Mouse (Mus musculus) layer of hippocampus, postnatal 36 days (tissue): ENCODE data around the gene Ctnnd1. TPM values are rescaled to one million over a fixed set of nuclear protein-coding genes. Genes with fewer than 3 reads are reported as not detected.
"Not testable (repeated sequence)": the region's sequence is repeated elsewhere in the genome, so short reads cannot be mapped to it uniquely, and the experiment has no call there.

ENCODE experiments used
- DNase-seq, 2 experiments: peaks; one replicate each; pipeline ENCODE4 v3.0.0; 2022
- total RNA-seq, 2 experiments: library from RNA; stranded (reverse); gene quantifications; 2 replicates each; pipeline ENCODE4 v1.2.3; 2021

The Ctnnd1 gene
- total RNA-seq: 10 to 100 TPM; 50.8 to 53.1 TPM

- peak; percentile 82 for DNase-seq
These were observed at the start of gene Ctnnd1 for GRCm38 (mm10) chr2:84650464-84651195. Gene Ctnnd1 (minus strand): TSS chr2:84650765.

- DNase-seq: no peak
These were observed 44.6 kb upstream of the Ctnnd1 start for GRCm38 (mm10) chr2:84695007-84695695.

- no peak for DNase-seq
These were observed 39.5 kb upstream of the Ctnnd1 start for GRCm38 (mm10) chr2:84690050-84690449.

- no peak for DNase-seq
These were observed 37.7 kb upstream of the Ctnnd1 start for GRCm38 (mm10) chr2:84688080-84688844.

GRCm38 (mm10) chr2:84682605-84683183, 32.1 kb upstream of the Ctnnd1 start:
- DNase-seq: no peak

- no peak for DNase-seq
These were observed 28.5 kb upstream of the Ctnnd1 start, which contains the start of gene Tmx2 for GRCm38 (mm10) chr2:84679016-84679415. Gene Tmx2 (minus strand): TSS chr2:84679140.

GRCm38 (mm10) chr2:84677968-84678880, 27.7 kb upstream of the Ctnnd1 start, which contains the start of the genes Gm28635 and Med19:
Gene Gm28635 (minus strand): TSS chr2:84678041.
Gene Med19 (plus strand): TSS chr2:84678402.
- peak; percentile 91 to 92 for DNase-seq

GRCm38 (mm10) chr2:84677270-84677967, 26.9 kb upstream of the Ctnnd1 start:
- DNase-seq: no peak

GRCm38 (mm10) chr2:84671535-84671934, 21.0 kb upstream of the Ctnnd1 start:
- DNase-seq: not testable (repeated sequence)

GRCm38 (mm10) chr2:84670569-84670933, 20.0 kb upstream of the Ctnnd1 start, which contains the start of gene Selenoh:
Gene Selenoh (minus strand): TSS chr2:84670770.
- DNase-seq: peak; percentile 80 to 81

- DNase-seq: no peak
These were observed 19.4 kb upstream of the Ctnnd1 start for GRCm38 (mm10) chr2:84669828-84670568.

GRCm38 (mm10) chr2:84666081-84666480, 15.5 kb upstream of the Ctnnd1 start:
- no peak for DNase-seq

GRCm38 (mm10) chr2:84662866-84663265, 12.3 kb upstream of the Ctnnd1 start:
- DNase-seq: no peak

GRCm38 (mm10) chr2:84660253-84660652, 9.7 kb upstream of the Ctnnd1 start:
- no peak for DNase-seq

GRCm38 (mm10) chr2:84658806-84659205, 8.2 kb upstream of the Ctnnd1 start, which contains the start of gene Btbd18:
Gene Btbd18 (plus strand): TSS chr2:84659079.
- DNase-seq: no peak

GRCm38 (mm10) chr2:84655864-84656263, 5.3 kb upstream of the Ctnnd1 start:
- no peak for DNase-seq

GRCm38 (mm10) chr2:84653354-84653753, 2.8 kb upstream of the Ctnnd1 start:
- no peak for DNase-seq

GRCm38 (mm10) chr2:84649674-84650073, 891 bp downstream of the Ctnnd1 start:
- DNase-seq: no peak

GRCm38 (mm10) chr2:84648369-84648768, 2.2 kb downstream of the Ctnnd1 start:
- DNase-seq: no peak

GRCm38 (mm10) chr2:84647051-84647568, 3.5 kb downstream of the Ctnnd1 start:
- DNase-seq: no peak
